Mouse (Mus musculus) limb, embryonic 15.5 days (tissue): ENCODE measurements around the gene Camk2n1. TPM values are rescaled to one million over a fixed set of nuclear protein-coding genes. Genes with fewer than 3 reads are reported as not detected.

Experiments
- ATAC-seq: fragments of 200-750 bp; cut with Nextera tagmentation; 2 replicates; pipeline ENCODE4 v1.8.0; 2017; ENCODE audit warnings: low read depth, moderate TSS enrichment; ENCODE audit not compliant: insufficient number of reproducible peaks, low FRiP score, low TSS enrichment
- H3K27ac ChIP-seq: fragments of 300-500 bp; sonication (generic); 2 replicates; pipeline ENCODE4 v1.5.1; 2015; ENCODE audit warnings: moderate library complexity, mild to moderate bottlenecking, inconsistent platforms
- H3K27me3 ChIP-seq: fragments of 300-500 bp; sonication (generic); 2 replicates; pipeline ENCODE4 v1.6.1; 2015; ENCODE audit warnings: inconsistent platforms
- H3K36me3 ChIP-seq: fragments of 300-500 bp; sonication (generic); 2 replicates; pipeline ENCODE4 v1.6.1; 2015; ENCODE audit warnings: inconsistent platforms
- H3K4me1 ChIP-seq: fragments of 300-500 bp; sonication (generic); 2 replicates; pipeline ENCODE4 v1.6.1; 2015; ENCODE audit warnings: inconsistent platforms
- H3K4me2 ChIP-seq: fragments of 300-500 bp; sonication (generic); 2 replicates; pipeline ENCODE4 v1.6.1; 2015; ENCODE audit warnings: mild to moderate bottlenecking, inconsistent platforms
- H3K4me3 ChIP-seq: fragments of 300-500 bp; sonication (generic); 2 replicates; pipeline ENCODE4 v1.5.1; 2015; ENCODE audit warnings: mild to moderate bottlenecking, inconsistent platforms
- H3K9ac ChIP-seq: fragments of 300-500 bp; sonication (generic); 2 replicates; pipeline ENCODE4 v1.6.1; 2015; ENCODE audit warnings: inconsistent platforms
- H3K9me3 ChIP-seq: fragments of 300-500 bp; sonication (generic); 2 replicates; pipeline ENCODE4 v1.6.1; 2016; ENCODE audit warnings: inconsistent platforms
- WGBS: fragments of 180-500 bp; shearing (Covaris S2); methylation state at CpG from one replicate; pipeline ENCODE4 v1.1.7; 2015; 5-methylcytosine and 5-hydroxymethylcytosine counted together
- polyA plus RNA-seq: library from polyadenylated mRNA; unstranded; fragments of >200 nt; fragmentation: Nextera tagmentation; extraction: Ambion mirVana; gene quantifications from 2 replicates; pipeline ENCODE4 v1.2.1, GENCODE M21; 2015

The Camk2n1 gene
- polyA plus RNA-seq, 1 experiment from 2014 or later, result 2.2 TPM

DNA sequence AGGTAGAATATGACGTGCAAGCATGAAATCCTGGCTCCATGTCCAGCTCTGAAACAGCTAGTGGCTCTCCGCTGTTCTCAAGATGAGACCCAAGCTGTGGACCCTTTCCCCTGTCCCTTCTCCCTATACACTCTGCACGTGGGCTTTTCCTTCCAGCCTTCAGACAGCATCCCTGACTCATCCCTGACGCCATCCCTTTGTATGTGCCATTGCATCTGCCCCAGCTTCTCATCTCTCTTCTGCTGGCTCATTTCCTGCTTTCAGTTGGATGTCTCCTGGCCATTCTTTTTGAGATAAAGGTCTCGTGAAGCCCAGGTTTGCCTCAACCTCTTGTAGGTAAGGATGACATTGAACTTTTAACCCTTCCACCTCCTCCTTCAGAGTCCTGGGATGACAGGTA is 46.9 kb downstream of the Camk2n1 start:
- peaks cover 20% of the 10 kb centered on the region for H3K4me1 ChIP-seq
- H3K4me2 ChIP-seq, result no peak overlapping the region
- no peak overlapping the region for H3K4me3 ChIP-seq
- ATAC-seq, result no peak
- no peak overlapping the region for H3K9ac ChIP-seq
- peaks cover 25% of the 10 kb centered on the region for H3K27me3 ChIP-seq
- H3K9me3 ChIP-seq, result no peaks in the 10 kb centered on the region
- 71% methylated on average over 5 of the region's 5 CpGs for WGBS
- H3K27ac ChIP-seq, result no peak overlapping the region
- no peaks in the 10 kb centered on the region for H3K36me3 ChIP-seq

DNA sequence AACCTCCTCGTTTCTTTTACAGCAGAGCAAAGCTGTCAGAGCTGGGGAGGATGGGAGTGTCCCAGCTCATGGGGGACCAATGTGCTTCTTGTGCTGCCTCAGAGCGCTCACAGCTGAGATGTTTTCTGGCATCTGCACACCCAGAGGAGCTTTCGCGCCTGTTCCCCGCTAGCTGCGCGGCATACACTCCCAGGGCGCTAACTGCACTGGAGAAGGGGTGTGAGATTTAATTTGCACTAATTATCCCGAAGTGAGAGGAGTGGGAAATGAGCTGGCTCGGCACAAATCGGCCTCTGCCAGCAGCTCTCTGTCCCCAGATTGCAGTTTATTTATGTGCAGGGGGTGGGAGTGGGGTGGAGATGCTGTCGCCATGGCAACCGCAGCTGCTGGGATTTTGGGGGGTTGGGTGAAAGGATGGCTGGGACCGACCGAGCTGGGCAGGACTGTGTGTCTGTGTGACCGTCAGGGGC is 50.6 kb downstream of the Camk2n1 start:
- Histone ChIP-seq H3K27ac (no peak overlapping the region), H3K4me2 (no peak overlapping the region), H3K4me3 (no peak overlapping the region), H3K36me3 (no peaks in the 10 kb centered on the region), H3K9ac (no peak overlapping the region), H3K27me3 (peaks cover 31% of the 10 kb centered on the region), H3K4me1 (peaks cover 18% of the 10 kb centered on the region), H3K9me3 (no peaks in the 10 kb centered on the region)
- 3% methylated on average over 16 of the region's 16 CpGs for WGBS
- ATAC-seq, result no peak

DNA sequence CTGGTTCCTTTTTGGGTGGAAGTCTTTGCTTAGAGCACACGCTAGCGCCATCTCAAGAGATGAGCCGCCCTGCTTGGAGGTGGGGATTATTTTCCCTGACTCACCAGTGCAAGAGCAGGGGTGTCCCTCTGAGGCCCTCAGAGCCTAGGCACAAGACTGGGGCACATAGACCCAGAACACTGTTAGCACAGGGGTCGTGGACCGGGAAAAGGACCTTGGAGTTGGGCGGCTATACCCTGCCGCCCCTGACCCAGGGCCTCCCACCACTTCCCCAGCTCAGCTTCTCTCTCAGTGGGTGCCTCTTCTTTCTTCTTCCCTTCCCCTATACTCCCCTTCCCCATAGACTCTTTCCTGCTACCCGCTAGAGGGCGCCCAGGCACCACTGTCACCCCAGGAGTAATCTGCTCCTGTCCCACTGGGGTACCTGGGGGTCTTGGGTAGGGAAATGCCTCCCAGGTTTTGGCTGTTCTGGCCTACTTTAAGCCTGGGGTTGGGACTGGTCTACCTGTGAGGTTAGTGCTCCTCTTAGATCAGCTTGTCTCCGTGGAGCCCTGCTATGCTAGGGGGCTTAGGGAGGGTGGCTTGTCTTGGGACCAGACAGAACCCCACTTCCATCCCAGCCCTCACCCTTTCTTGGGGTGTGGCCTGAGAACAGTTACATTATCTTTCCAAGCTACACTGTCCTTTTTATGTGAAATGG is 51.2 kb downstream of the Camk2n1 start:
- Histone ChIP-seq H3K9me3 (no peaks in the 10 kb centered on the region), H3K4me1 (peaks cover 18% of the 10 kb centered on the region), H3K27me3 (peaks cover 31% of the 10 kb centered on the region), H3K4me2 (no peak overlapping the region), H3K27ac (no peak overlapping the region), H3K9ac (no peak overlapping the region), H3K36me3 (no peaks in the 10 kb centered on the region), H3K4me3 (no peak overlapping the region)
- 6% methylated on average over 10 of the region's 10 CpGs for WGBS
- ATAC-seq, result no peak

DNA sequence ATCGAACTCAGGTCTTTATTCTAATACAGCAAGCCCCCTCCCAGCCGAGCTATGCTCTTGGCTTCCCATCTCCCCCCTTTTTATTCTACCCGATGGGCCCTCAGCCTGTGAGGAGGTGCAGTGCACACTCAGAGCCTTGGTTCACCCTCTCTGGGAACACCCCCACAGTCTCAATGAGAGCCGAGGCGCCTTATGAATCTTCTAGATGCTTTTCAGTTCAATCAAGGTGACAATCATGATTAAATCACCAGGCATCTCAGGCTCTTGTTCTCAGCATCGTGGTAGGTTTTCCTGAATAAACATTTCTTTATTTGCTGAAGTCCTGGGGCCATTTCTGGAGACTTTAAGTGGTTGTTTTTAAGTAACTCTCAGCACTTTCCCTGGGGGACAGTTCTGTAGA is 53.8 kb downstream of the Camk2n1 start:
- no peak for ATAC-seq
- H3K9me3 ChIP-seq, result no peaks in the 10 kb centered on the region
- no peak overlapping the region for H3K27ac ChIP-seq
- peaks cover 18% of the 10 kb centered on the region for H3K4me1 ChIP-seq
- WGBS, result 74% methylated on average over 6 of the region's 6 CpGs
- H3K36me3 ChIP-seq, result no peaks in the 10 kb centered on the region
- peaks cover 34% of the 10 kb centered on the region for H3K27me3 ChIP-seq
- no peak overlapping the region for H3K4me2 ChIP-seq
- no peak overlapping the region for H3K4me3 ChIP-seq
- H3K9ac ChIP-seq, result no peak overlapping the region

Other genes with a start within 250 kb of the Camk2n1 start
- 155 and 164 TPM in 2 replicates for gene Hp1bp3, start 238.0 kb upstream of the Camk2n1 start, polyA plus RNA-seq
- gene Sh2d5, start 203.9 kb upstream of the Camk2n1 start, polyA plus RNA-seq, result 0.27 and 0.40 TPM in 2 replicates
- gene Kif17, start 203.9 kb upstream of the Camk2n1 start, polyA plus RNA-seq, result 1.4 and 1.9 TPM in 2 replicates
- 395 and 402 TPM in 2 replicates for gene Ddost, start 149.6 kb upstream of the Camk2n1 start, polyA plus RNA-seq
- gene Pink1, start 128.0 kb upstream of the Camk2n1 start, polyA plus RNA-seq, result 50.7 and 54.0 TPM in 2 replicates
- 7.0 TPM in 2 replicates for gene Cda, start 86.3 kb upstream of the Camk2n1 start, polyA plus RNA-seq
- 0.09 and 0.12 TPM in 2 replicates for gene Fam43b, start 57.8 kb upstream of the Camk2n1 start, polyA plus RNA-seq
- gene Mul1, start 19.6 kb upstream of the Camk2n1 start, polyA plus RNA-seq, result 16.8 and 17.7 TPM in 2 replicates
- 0.08 and 0.11 TPM in 2 replicates for gene Vwa5b1, start 181.6 kb downstream of the Camk2n1 start, polyA plus RNA-seq